Mouse (Mus musculus): ENCODE measurements around the gene Gm11361.

Gene Gm11361

DNA sequence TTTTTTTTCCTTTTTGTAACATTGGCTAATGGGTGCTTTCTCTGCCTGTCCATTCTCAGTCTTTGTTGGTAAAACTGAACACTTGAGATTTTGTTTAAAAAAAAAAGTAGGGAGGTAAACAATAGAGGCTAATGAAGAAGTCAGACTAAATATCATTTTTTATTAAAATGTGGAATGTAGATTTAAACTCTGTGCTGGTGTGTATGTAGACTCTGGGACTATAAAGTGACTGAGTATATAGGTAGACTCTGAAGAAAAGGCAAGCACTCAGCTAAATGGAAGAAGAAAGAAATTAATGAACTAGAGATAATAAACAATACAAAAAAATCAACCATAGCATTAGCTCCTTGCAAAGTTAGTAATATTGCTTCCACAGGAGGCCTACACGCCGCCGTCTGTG is at the start of gene Gm11361:
TSS of gene Gm11361 (plus strand) at position 301 of the 400 bp plus-strand sequence.
- DNase-seq: no peak

GRCm38 (mm10) chr13:28264399-28264798 is 7.1 kb downstream of the Gm11361 start:
- DNase-seq: no peak

DNA sequence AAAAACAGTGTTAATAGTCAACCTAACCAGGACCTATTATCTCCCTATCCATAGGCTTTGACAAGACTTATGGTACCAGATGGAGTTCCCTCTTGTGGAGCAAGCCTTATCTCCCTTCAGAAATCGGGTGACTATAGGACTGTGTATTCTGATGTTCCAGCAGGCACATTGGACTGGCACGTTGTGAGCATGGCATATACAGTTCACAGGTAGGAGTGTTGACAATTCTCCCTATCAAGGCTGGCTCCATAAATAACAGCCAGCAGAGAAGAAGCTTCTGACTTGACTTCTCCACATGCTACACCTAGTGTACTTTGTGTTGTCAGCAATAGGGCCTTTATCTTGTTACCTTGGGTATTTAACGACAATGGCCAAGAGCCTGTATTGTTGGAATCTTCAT is 30.0 kb downstream of the Gm11361 start:
- no peak for DNase-seq

- DNase-seq: no peak
Observed at GRCm38 (mm10) chr13:28294272-28294671, 36.9 kb downstream of the Gm11361 start.

DNA sequence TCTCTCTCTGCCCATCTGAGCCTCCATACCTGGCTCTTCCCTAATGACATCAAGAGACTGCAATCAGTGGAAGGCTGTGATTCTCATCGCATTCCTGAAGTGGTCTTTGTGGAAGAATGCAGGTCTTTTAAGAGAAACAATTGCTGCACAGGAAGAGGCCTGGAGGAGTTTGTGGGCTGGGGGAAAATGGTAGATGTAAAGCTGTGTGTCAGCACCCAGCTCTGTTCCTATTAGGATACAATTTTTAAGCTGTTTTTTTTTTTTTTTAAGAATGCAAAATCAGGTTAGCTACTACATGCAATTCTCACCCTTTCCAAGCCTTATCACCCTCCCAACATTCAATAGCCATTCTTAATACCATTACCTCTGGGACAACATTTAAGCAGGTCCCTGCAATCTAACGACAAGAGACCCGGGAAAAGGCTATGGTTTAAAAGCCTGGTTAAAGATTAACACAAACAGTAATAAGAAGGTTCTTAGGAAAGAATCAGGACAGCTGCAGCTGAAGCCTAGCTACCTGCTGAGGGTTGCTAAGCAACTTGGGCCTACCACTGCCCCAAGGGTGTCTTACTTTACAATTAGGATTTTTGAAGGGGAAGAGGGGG is 37.5 kb downstream of the Gm11361 start:
- no peak for DNase-seq

DNA sequence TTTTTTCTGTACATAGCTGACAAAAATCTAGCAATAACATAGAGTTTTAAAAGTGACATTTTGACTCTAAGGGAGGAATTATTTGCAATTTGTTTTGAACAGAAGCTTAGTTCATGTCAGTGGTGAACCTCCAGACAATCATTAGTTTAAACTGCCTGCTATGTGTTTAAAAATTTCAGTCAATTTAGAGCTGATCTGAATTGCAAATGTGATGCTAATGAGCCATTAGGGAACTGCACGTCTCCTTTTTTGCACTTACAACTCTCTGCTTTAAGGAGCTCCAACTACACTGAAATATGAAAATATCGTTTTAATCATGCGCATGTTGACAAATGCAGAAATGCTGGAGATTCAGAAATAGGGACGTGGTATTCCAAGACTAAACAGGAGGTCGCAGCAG is 38.2 kb downstream of the Gm11361 start:
- no peak for DNase-seq

DNA sequence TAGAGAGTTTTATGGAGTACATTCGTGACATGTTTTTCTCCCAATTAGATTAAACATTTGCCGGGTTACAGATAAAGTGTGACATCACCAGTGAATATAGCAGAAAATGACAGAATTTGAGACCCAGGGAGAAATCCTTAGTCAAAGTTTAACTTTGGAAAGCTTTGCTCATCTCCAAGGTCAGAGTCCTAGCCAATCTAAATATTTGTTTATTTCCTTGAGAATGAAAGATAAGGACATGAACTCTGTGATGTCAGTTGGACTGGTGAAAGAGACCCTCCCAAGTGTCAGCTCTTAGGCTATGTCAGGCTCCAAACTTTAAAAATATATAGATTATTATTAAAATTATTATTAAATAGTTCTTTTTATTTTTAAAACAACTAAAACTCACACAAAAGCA is 39.8 kb downstream of the Gm11361 start:
- no peak for DNase-seq

- DNase-seq: no peak
Observed at GRCm38 (mm10) chr13:28297577-28297976, 40.2 kb downstream of the Gm11361 start.
